Mouse (Mus musculus) hindbrain, postnatal 0 days (tissue): Measurements from ENCODE around the gene Qdpr. TPM values are rescaled to one million over a fixed set of nuclear protein-coding genes. Genes with fewer than 3 reads are reported as not detected.

Experiments
- ATAC-seq: fragments of 200-750 bp; cut with Nextera tagmentation; 2 replicates; pipeline ENCODE4 v1.8.0; 2017; ENCODE audit warnings: mild to moderate bottlenecking, moderate TSS enrichment, moderate library complexity
- DNase-seq: peaks from one replicate; pipeline ENCODE4 v3.0.0-alpha.2; 2015; ENCODE audit warnings: low spot score
- H3K27ac ChIP-seq: fragments of 300-500 bp; sonication (generic); 2 replicates; pipeline ENCODE4 v1.5.1; 2014; ENCODE audit warnings: mild to moderate bottlenecking
- H3K27me3 ChIP-seq: fragments of 300-500 bp; sonication (generic); 2 replicates; pipeline ENCODE4 v1.6.1; 2014; ENCODE audit warnings: low read length, mixed read lengths; ENCODE audit not compliant: insufficient read depth
- H3K36me3 ChIP-seq: fragments of 300-500 bp; sonication (generic); 2 replicates; pipeline ENCODE4 v1.6.1; 2014; ENCODE audit warnings: low read length, mixed read lengths; ENCODE audit not compliant: insufficient read depth
- H3K4me1 ChIP-seq: fragments of 300-500 bp; sonication (generic); 2 replicates; pipeline ENCODE4 v1.6.1; 2014; ENCODE audit warnings: antibody characterized with exemption, low read length, mixed read lengths; ENCODE audit not compliant: insufficient read depth
- H3K4me2 ChIP-seq: fragments of 300-500 bp; sonication (generic); 2 replicates; pipeline ENCODE4 v1.6.1; 2014; ENCODE audit warnings: low read depth, mild to moderate bottlenecking, low read length, moderate library complexity, mixed read lengths
- H3K4me3 ChIP-seq: fragments of 300-500 bp; sonication (generic); 2 replicates; pipeline ENCODE4 v1.5.1; 2014; ENCODE audit warnings: low read length
- H3K9ac ChIP-seq: fragments of 300-500 bp; sonication (generic); replicated peaks from 2 replicates; pipeline ENCODE4 v1.6.1; 2014; ENCODE audit warnings: mild to moderate bottlenecking, low read length, moderate library complexity, mixed read lengths
- H3K9me3 ChIP-seq: fragments of 300-500 bp; sonication (generic); 2 replicates; pipeline ENCODE4 v1.6.1; 2016; ENCODE audit warnings: low read length, mixed read lengths
- CTCF ChIP-seq: IDR thresholded peaks from 2 replicates; pipeline ENCODE4 v1.5.1; 2016; ENCODE audit warnings: antibody characterized with exemption, control low read depth, low read depth
- WGBS: fragments of 180-500 bp; shearing (Covaris S2); extraction: QIAGEN DNeasy Blood & Tissue Kit; methylation state at CpG from one replicate; pipeline ENCODE4 v1.1.7; 2014; 5-methylcytosine and 5-hydroxymethylcytosine counted together
- polyA plus RNA-seq: library from polyadenylated mRNA; unstranded; fragments of >200 nt; fragmentation: Nextera tagmentation; extraction: Ambion mirVana; gene quantifications from 2 replicates; pipeline ENCODE4 v1.2.1, GENCODE M21; 2015
- total RNA-seq: library from RNA; depleted of rRNA; stranded (reverse); fragments of >200 nt; gene quantifications from 2 replicates; pipeline ENCODE4 v1.2.3, GENCODE M21; 2014

Qdpr gene
- total and polyA plus RNA-seq, 2 experiments from 2014 or later, result 56.4 to 160 TPM

GRCm38 (mm10) chr5:45472880-45473450 lies 22.9 kb upstream of the Qdpr start:
- Histone ChIP-seq H3K4me3 (no peak overlapping the region), H3K9ac (no peak overlapping the region), H3K4me2 (no peak overlapping the region), H3K27me3 (no peaks in the 10 kb centered on the region), H3K27ac (no peak overlapping the region), H3K9me3 (no peaks in the 10 kb centered on the region), H3K36me3 (no peaks in the 10 kb centered on the region), H3K4me1 (no peaks in the 10 kb centered on the region)
- no peak for TF ChIP-seq CTCF
- 47% methylated on average over 7 of the region's 7 CpGs for WGBS
- ATAC-seq (no peak), DNase-seq (no peak)

- WGBS, result 45% methylated on average over 9 of the region's 9 CpGs
- no peak overlapping the region for H3K9ac ChIP-seq
- no peaks in the 10 kb centered on the region for H3K9me3 ChIP-seq
- ATAC-seq (no peak), DNase-seq (no peak)
- H3K4me2 ChIP-seq, result no peak overlapping the region
- no peak for TF ChIP-seq CTCF
- H3K4me3 ChIP-seq, result no peak overlapping the region
- no peak overlapping the region for H3K27ac ChIP-seq
- H3K4me1 ChIP-seq, result 0 out of 2 replicates have a peak, but pooled peaks cover under 1% of the 10 kb centered on the region
- no peaks in the 10 kb centered on the region for H3K27me3 ChIP-seq
- no peaks in the 10 kb centered on the region for H3K36me3 ChIP-seq
Measured at GRCm38 (mm10) chr5:45454456-45454855, 4.4 kb upstream of the Qdpr start.

- H3K4me1 ChIP-seq, result peaks cover 10% of the 10 kb centered on the region
- no peak for ATAC-seq
- H3K4me3 ChIP-seq, result no peak within 1 kb of the TSS
- DNase-seq, result no peak
- no peak within 1 kb of the TSS for H3K4me2 ChIP-seq
- H3K36me3 ChIP-seq, result no peaks in the 10 kb centered on the region
- no peak within 1 kb of the TSS for H3K9ac ChIP-seq
- TF ChIP-seq CTCF, result no peak
- no peaks in the 10 kb centered on the region for H3K9me3 ChIP-seq
- WGBS, result 70% methylated on average over 6 of the region's 6 CpGs
- no peaks in the 10 kb centered on the region for H3K27me3 ChIP-seq
- no peak within 1 kb of the TSS for H3K27ac ChIP-seq
Measured at GRCm38 (mm10) chr5:45453451-45453850, 3.4 kb upstream of the Qdpr start, which contains the start of gene Clrn2. TSS of gene Clrn2 (plus strand) at chr5:45453751.

GRCm38 (mm10) chr5:45449206-45449605 lies 830 bp downstream of the Qdpr start:
- H3K4me3 ChIP-seq, result peak overlapping the region; percentile 66
- DNase-seq (no peak), ATAC-seq (no peak)
- H3K9me3 ChIP-seq, result no peaks in the 10 kb centered on the region
- no peak for TF ChIP-seq CTCF
- no peaks in the 10 kb centered on the region for H3K36me3 ChIP-seq
- no peaks in the 10 kb centered on the region for H3K27me3 ChIP-seq
- H3K9ac ChIP-seq, result peak overlapping the region; percentile 58
- H3K27ac ChIP-seq, result no peak overlapping the region
- WGBS, result 4% methylated on average over 8 of the region's 8 CpGs
- peaks cover 15% of the 10 kb centered on the region for H3K4me1 ChIP-seq
- peak overlapping the region; percentile 88 for H3K4me2 ChIP-seq

- Histone ChIP-seq H3K4me1 (peaks cover 15% of the 10 kb centered on the region), H3K36me3 (no peaks in the 10 kb centered on the region), H3K9ac (no peak overlapping the region; the same call in 1 of the 2 replicates), H3K4me3 (peak overlapping the region; percentile 66; the same call in 1 of the 2 replicates), H3K27ac (no peak overlapping the region), H3K9me3 (no peaks in the 10 kb centered on the region), H3K4me2 (peak overlapping the region; percentile 88), H3K27me3 (no peaks in the 10 kb centered on the region)
- no peak for DNase-seq
- 19% methylated on average over 5 of the region's 5 CpGs for WGBS
- ATAC-seq, result no peak
- TF ChIP-seq CTCF, result no peak
Measured at GRCm38 (mm10) chr5:45448676-45449075, 1.4 kb downstream of the Qdpr start.

GRCm38 (mm10) chr5:45444130-45444832 lies 5.8 kb downstream of the Qdpr start:
- DNase-seq (no peak), ATAC-seq (no peak)
- no peak for TF ChIP-seq CTCF
- Histone ChIP-seq H3K9ac (no peak overlapping the region), H3K9me3 (no peaks in the 10 kb centered on the region), H3K4me2 (no peak overlapping the region), H3K27me3 (no peaks in the 10 kb centered on the region), H3K4me3 (no peak overlapping the region), H3K36me3 (no peaks in the 10 kb centered on the region; the same call in 1 of the 2 replicates), H3K4me1 (peaks cover 14% of the 10 kb centered on the region), H3K27ac (no peak overlapping the region)
- WGBS, result 84% methylated on average over 8 of the region's 8 CpGs

GRCm38 (mm10) chr5:45441745-45442144 lies 8.3 kb downstream of the Qdpr start:
- 83% methylated on average over 3 of the region's 3 CpGs for WGBS
- DNase-seq, result no peak
- no peaks in the 10 kb centered on the region; the same call in 1 of the 2 replicates for H3K36me3 ChIP-seq

More at GRCm38 (mm10) chr5:45441745-45442144, 8.3 kb downstream of the Qdpr start:
- H3K4me1 ChIP-seq, result no peaks in the 10 kb centered on the region
- no peaks in the 10 kb centered on the region for H3K27me3 ChIP-seq
- no peak for ATAC-seq
- no peak overlapping the region for H3K4me3 ChIP-seq
- no peak overlapping the region for H3K9ac ChIP-seq
- no peak overlapping the region for H3K27ac ChIP-seq
- no peak overlapping the region for H3K4me2 ChIP-seq
- H3K9me3 ChIP-seq, result no peaks in the 10 kb centered on the region
- no peak for TF ChIP-seq CTCF
